Mouse (Mus musculus) CH12.LX (cell line): ENCODE results near the gene Ccdc30.

ENCODE experiments used
- CHD2 ChIP-seq: IDR thresholded peaks from 2 replicates; pipeline ENCODE4 v1.6.1; 2011; ENCODE audit warnings: low read length, improper control_type of control experiment
- CTCF ChIP-seq, 2 experiments: IDR thresholded peaks in 1 of 2; conservative IDR thresholded peaks in 1 of 2; 2 replicates each; pipeline ENCODE4 v1.5.1; 2011 to 2012; ENCODE audit warnings: low read depth in 2 of 2, low read length in 2 of 2, improper control_type of control experiment in 1 of 2, inconsistent platforms in 1 of 2, mild to moderate bottlenecking in 1 of 2, moderate library complexity in 1 of 2
- E2F4 ChIP-seq: IDR thresholded peaks from 2 replicates; pipeline ENCODE4 v1.6.1; 2011; ENCODE audit warnings: low read depth, low read length, improper control_type of control experiment; ENCODE audit not compliant: insufficient replicate concordance
- MAZ ChIP-seq: IDR thresholded peaks from 2 replicates; pipeline ENCODE4 v1.6.1; 2012; ENCODE audit warnings: low read depth, mild to moderate bottlenecking, inconsistent platforms, low read length, improper control_type of control experiment, moderate library complexity
- MEF2A ChIP-seq: IDR thresholded peaks from 2 replicates; pipeline ENCODE4 v1.6.1; 2014; ENCODE audit warnings: low read depth, mild to moderate bottlenecking, inconsistent platforms, low read length, improper control_type of control experiment, borderline replicate concordance
- TBP ChIP-seq: conservative IDR thresholded peaks from 2 replicates; pipeline ENCODE4 v1.6.1; 2011; ENCODE audit warnings: low read depth, low read length, improper control_type of control experiment
- UBTF ChIP-seq: IDR thresholded peaks from 2 replicates; pipeline ENCODE4 v1.6.1; 2012; ENCODE audit warnings: low read depth, mild to moderate bottlenecking, inconsistent platforms, low read length, improper control_type of control experiment, moderate library complexity
- USF1 ChIP-seq: IDR thresholded peaks from 2 replicates; pipeline ENCODE4 v1.6.1; 2014; ENCODE audit warnings: low read depth, mild to moderate bottlenecking, inconsistent platforms, low read length, improper control_type of control experiment
- ZKSCAN1 ChIP-seq: IDR thresholded peaks from 2 replicates; pipeline ENCODE4 v1.6.1; 2012; ENCODE audit warnings: low read depth, inconsistent platforms, low read length, improper control_type of control experiment, borderline replicate concordance

DNA sequence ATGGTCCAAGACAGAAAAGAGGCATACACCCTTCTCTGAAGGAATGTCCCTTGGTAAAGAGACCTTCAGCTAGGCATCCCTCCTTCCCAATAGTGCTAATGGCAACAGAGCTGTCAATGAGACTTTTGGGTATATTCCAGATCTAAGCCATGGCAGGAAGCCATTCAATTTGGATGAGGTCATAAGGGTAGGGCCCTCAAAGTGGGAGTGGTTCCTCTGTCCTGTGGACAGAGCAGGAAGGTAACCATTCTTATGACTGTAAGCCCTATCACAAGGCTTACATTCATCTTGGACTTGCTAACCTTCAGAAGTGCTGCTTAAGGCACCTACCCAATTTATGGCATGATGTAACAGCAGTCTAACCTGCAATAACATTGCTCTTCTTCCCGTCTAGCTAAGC, 140.7 kb downstream of the Ccdc30 start:
- TF ChIP-seq CHD2, result no peak
- no peak for TF ChIP-seq TBP
- no peak for TF ChIP-seq MEF2A
- no peak for TF ChIP-seq ZKSCAN1
- no peak for TF ChIP-seq CTCF (conservative IDR thresholded peaks at IDR 0.05 in 1 of 2, IDR thresholded peaks at IDR 0.05 in 1 of 2; ENCODE audit: low read depth in 2 of 2, low read length in 2 of 2)
- no peak for TF ChIP-seq MAZ
- no peak for TF ChIP-seq E2F4
- TF ChIP-seq UBTF, result no peak
- TF ChIP-seq USF1, result no peak
